Mouse (Mus musculus): ENCODE measurements around the gene Adamts6.
A peak's percentile ranks its signal among the peaks of the same experiment; 100 is the strongest.

Gene Adamts6

DNA sequence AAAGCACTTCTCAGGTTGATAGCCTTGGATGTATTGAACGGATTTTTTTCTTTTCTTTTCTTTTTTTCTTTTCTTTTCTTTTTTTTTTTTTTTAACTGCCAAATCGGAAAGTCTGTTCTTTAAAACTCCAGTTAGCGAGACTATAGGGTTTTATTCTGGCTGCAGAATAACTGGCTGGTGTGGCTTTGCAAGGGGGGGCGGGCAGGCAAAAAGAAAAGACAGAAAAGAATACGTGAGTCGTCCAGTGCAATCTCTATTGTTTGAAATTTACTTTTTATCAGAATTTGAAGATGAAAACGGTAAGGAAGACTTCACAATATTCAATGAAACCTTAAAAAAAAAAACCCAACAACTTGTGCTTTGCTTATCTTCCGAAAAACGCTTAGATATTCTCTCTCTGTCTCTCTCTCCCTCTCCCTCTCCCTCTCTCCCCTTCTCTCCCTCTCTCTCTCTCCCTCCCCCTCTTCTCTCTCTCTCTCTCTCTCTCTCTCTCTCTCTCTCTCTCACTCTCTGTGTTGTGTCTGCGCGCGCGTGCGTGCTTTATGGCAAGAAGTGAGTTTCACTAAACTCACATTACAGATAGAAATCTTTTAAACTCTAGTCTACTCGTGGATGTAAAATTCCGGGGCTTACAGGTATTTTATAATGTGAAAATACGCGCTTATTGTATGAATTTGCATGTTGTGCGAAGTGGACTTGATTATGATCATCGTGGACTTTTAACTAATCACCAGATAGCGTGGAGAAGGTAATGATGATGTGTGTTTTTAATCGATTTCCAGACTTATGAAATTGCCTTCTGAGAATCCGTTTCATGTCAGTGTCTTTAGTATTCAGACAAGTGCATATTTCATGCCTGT, at the start of gene Adamts6:
TSS of gene Adamts6 (plus strand) at position 470 of the 860 bp plus-strand sequence.
- DNase-seq (ENCODE audit: low read depth, low spot score) = no peak

- DNase-seq (ENCODE audit: low read depth, low spot score) = no peak
Observed at GRCm38 (mm10) chr13:104258997-104259396, 28.6 kb upstream of the Adamts6 start.

- DNase-seq (ENCODE audit: low read depth, low spot score) = no peak
Observed at GRCm38 (mm10) chr13:104285031-104285431, 2.6 kb upstream of the Adamts6 start.

GRCm38 (mm10) chr13:104285737-104286311, 1.8 kb upstream of the Adamts6 start:
- DNase-seq (ENCODE audit: low read depth, low spot score) = no peak

- no peak for DNase-seq (ENCODE audit: low read depth, low spot score)
Observed at GRCm38 (mm10) chr13:104286336-104286735, 1.3 kb upstream of the Adamts6 start.

GRCm38 (mm10) chr13:104286897-104287309, 732 bp upstream of the Adamts6 start:
- peak; percentile 90 for DNase-seq (ENCODE audit: low read depth, low spot score)

- DNase-seq (ENCODE audit: low read depth, low spot score) = no peak
Observed at GRCm38 (mm10) chr13:104288226-104288859, 708 bp downstream of the Adamts6 start.

GRCm38 (mm10) chr13:104289176-104289575, 1.5 kb downstream of the Adamts6 start:
- no peak for DNase-seq (ENCODE audit: low read depth, low spot score)

DNA sequence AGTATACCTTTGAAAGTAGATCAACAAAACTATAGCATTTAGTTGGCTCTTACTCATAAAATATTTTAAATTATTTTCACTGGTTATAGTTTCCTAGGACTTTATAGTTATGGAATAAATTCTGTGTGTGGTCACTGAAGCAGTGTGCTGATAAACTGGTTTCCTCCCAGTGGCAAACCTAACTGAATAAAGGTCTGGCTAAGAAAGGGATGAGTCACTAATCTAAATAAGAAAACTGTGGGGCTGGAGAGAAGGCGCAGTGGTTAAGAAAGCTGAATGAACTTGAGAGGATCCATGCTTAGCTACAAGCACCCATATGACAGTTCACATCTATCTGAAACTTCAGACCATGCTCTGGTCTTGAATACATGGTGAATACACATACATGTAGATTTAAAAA, 7.8 kb downstream of the Adamts6 start:
- DNase-seq (ENCODE audit: low read depth, low spot score) = no peak

- DNase-seq (ENCODE audit: low read depth, low spot score) = no peak
Observed at GRCm38 (mm10) chr13:104329336-104329735, 41.7 kb downstream of the Adamts6 start.

GRCm38 (mm10) chr13:104329742-104330141, 42.1 kb downstream of the Adamts6 start:
- DNase-seq (ENCODE audit: low read depth, low spot score) = no peak

- DNase-seq (ENCODE audit: low read depth, low spot score) = no peak
Observed at GRCm38 (mm10) chr13:104352590-104352989, 65.0 kb downstream of the Adamts6 start.

GRCm38 (mm10) chr13:104393427-104394356, 106.1 kb downstream of the Adamts6 start:
- DNase-seq (ENCODE audit: low read depth, low spot score) = no peak

- no peak for DNase-seq (ENCODE audit: low read depth, low spot score)
Observed at GRCm38 (mm10) chr13:104397814-104398213, 110.2 kb downstream of the Adamts6 start.

DNA sequence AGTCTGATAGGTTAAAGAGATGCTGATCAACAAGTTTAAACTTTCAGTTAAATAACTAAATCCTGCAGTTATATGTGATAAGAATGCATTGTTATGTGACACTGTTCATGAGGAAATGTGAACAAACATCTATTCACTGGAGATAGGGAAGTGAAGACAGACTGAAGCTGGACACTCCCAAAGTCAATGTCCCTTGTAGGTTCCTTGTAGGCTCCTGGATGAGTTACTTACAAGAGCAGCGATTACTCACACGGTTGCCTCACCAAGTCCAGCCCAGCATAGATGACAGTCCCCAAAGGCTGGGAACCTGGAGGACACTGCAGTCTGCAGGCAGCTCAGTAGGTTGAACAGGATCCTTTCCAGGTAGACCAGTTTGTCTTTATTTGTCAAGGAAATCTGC, 145.1 kb downstream of the Adamts6 start:
- no peak for DNase-seq (ENCODE audit: low read depth, low spot score)

DNA sequence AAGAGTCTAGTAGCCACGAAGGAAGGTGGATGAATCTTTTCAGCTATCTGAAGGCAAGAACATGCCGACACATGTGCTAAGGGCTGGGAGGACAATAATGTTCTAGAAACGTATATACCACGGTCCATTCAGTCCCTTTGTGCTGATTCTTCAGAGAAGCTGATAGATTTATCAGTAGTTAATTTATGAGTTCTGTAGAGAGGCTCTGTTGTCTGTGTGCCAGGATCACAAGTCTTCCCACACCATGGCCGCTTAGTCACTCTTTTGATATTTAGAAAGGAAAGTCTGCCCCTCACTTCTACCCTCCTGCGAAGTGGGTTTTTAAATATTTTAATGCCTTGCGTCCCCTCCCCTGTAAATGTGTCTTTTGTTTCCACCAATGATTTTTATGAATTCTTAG, 154.9 kb downstream of the Adamts6 start:
- no peak for DNase-seq (ENCODE audit: low read depth, low spot score)

DNA sequence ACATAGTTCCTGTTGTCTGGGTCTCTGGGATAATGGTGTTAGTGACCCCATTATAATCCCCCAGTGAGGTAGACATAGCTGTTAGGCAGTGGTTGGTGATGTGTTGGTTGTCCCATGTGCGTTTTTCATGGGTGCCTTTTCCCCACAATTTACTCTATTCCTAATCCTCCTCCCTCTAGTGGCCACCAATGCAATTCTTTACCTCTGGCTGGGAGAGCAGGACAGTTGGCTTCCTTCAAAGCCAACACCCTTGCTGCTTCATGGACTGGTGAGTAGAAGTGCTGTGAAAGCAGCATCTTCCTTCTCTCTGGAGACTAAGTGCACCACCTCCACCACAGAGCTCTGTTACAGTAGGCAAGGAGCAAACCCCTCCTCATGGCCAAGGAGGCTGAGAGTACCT, 157.8 kb downstream of the Adamts6 start:
- no peak for DNase-seq (ENCODE audit: low read depth, low spot score)

DNA sequence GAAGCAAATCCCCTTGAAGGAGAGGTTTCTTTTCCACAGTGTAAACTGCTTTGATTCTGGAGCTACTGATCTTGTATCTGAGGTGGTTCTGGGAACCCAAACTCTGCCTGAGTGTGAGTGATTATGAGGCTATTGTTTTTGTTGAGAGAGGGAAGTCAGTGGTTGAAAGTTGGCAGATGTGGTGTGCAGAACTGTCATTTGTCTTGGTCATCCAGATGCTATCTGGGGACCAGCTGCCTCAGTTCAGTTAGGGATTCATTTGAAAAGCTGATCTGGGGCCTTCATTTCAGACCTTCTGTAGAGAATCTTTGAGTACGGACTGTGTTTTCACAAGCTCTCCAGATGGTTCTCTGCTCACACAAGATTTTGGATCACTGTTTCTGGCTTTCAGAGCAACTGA, 159.3 kb downstream of the Adamts6 start:
- DNase-seq (ENCODE audit: low read depth, low spot score) = no peak

GRCm38 (mm10) chr13:104447470-104447869, 159.8 kb downstream of the Adamts6 start:
- no peak for DNase-seq (ENCODE audit: low read depth, low spot score)

DNA sequence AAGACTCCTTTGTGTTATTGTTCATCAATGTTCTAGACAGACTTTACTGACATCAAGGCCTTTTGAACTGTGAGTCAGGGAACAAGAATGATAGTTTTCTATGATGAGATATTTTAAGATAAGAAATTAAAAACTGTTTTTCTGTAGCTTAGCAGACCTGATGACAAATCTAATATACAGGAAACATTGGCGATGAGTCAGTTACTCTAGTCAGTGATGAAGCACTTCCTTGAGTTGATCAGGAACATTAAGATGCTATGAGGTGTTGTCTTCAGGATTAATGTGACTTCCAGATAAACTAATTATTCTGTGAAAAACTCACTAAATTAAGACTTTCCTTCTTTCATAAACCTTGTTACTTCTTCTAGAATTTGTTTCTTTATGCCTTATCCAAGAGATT, 160.7 kb downstream of the Adamts6 start:
- DNase-seq (ENCODE audit: low read depth, low spot score) = no peak

DNA sequence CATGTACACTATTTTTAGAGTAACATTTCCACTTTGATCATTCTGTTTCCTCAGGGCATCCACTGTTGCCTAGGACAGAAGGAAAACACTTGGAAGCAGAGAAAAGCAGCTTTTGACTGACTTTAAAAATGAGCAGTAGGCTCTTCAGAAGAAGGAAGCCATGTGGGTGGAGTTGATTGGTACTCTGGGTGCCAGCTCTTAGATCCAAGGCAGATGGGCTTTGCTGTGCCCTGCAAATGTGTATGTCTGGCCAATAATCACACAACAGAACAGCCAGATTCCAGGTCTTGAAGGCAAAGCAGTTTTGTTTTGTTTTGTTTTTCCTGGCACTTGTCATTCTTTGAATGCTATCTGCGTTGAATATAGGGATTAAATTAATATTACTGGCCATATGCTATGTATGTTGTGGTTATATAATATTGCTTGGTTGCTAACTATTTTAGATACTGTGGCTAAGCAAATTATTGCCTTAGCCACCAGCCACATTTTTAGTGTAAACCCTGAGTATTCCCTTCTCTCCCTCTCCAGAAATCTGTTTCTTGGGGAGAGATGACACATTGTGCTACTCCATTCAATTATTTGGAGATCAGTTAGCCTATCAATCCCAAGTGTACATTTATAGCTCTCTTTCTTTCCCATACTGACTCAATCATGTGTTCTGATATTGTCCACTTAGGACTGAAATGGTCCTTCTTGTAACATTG, 165.8 kb downstream of the Adamts6 start:
- DNase-seq (ENCODE audit: low read depth, low spot score) = peak; percentile 26

Data from telencephalon, adult 2 months (tissue).